In the genomic region with DNA sequence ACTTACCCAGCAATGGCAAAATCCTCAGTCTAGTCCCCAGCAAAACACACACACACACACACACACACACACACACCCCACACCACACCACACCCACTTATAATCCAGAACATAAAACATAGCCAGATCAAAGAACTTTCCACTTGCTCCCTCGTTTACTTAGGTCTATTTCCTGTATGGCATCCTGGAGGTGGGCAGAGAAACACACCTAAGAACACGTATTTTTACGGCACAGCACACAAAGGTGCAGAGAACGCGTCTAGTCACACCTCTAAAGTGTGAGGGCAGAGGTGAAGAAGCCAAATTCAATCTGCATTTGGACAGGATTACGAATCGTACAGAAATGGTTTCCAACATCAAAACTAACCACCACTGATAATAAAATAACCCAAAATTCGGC, we compare ENCODE assay signal across 8 mouse cellular contexts. TPM values are rescaled to one million over a fixed set of nuclear protein-coding genes. Genes with fewer than 3 reads are reported as not detected.
DNase-seq lines count a peak whose midpoint lies in the region; ATAC-seq and TF ChIP-seq lines count a peak whose summit lies in the region.

No protein-coding gene starts in this region.

- peak overlapping the region; percentile 70 for H3K4me2 ChIP-seq in kidney, embryonic 14.5 days (replicated peaks; ENCODE audit: low read depth, low read length)
- H3K4me2 ChIP-seq in midbrain, postnatal 0 days (ENCODE audit: low read depth, low read length, poor library complexity, severe bottlenecking), result peak overlapping the region; percentile 85

- TF ChIP-seq CTCF in bone marrow macrophage, adult 2 months (IDR thresholded peaks at IDR 0.05; ENCODE audit: low read depth, low read length), result no peak
- TF ChIP-seq CTCF in midbrain, postnatal 0 days (IDR thresholded peaks at IDR 0.05), result no peak

- WGBS in kidney, embryonic 14.5 days, result 34% methylated on average over 8 of the region's 8 CpGs
- 79% methylated on average over 8 of the region's 8 CpGs for WGBS in midbrain, postnatal 0 days

- H3K9me3 ChIP-seq in kidney, embryonic 14.5 days (ENCODE audit: control insufficient read depth, low read length), result no peaks in the 10 kb centered on the region
- H3K9me3 ChIP-seq in midbrain, postnatal 0 days (ENCODE audit: low read length), result no peaks in the 10 kb centered on the region

- no peaks in the 10 kb centered on the region for H3K27me3 ChIP-seq in kidney, embryonic 14.5 days (ENCODE audit: control insufficient read depth, insufficient read depth, low read length)
- H3K27me3 ChIP-seq in midbrain, postnatal 0 days (ENCODE audit: insufficient read depth, low read length), result no peaks in the 10 kb centered on the region

- H3K4me1 ChIP-seq in kidney, embryonic 14.5 days (ENCODE audit: control insufficient read depth, insufficient read depth, low read length), result peaks cover 14% of the 10 kb centered on the region
- peaks cover 18% of the 10 kb centered on the region for H3K4me1 ChIP-seq in bone marrow macrophage, adult 2 months (ENCODE audit: control insufficient read depth, insufficient read depth, low read length)
- peaks cover 21% of the 10 kb centered on the region for H3K4me1 ChIP-seq in midbrain, postnatal 0 days (ENCODE audit: insufficient read depth, low read length)

- H3K4me3 ChIP-seq in kidney, embryonic 14.5 days (ENCODE audit: low read length), result peak overlapping the region; percentile 98
- peak overlapping the region; percentile 69 for H3K4me3 ChIP-seq in bone marrow macrophage, adult 2 months (ENCODE audit: insufficient read depth, low read length)
- H3K4me3 ChIP-seq in midbrain, postnatal 0 days (ENCODE audit: low read depth, low read length), result peak overlapping the region; percentile 96

- no peak for TF ChIP-seq POLR2A in bone marrow macrophage, adult 2 months (IDR thresholded peaks at IDR 0.05; ENCODE audit: borderline replicate concordance, low read depth, low read length)

- peak overlapping the region; percentile 95; the same call in 1 of the 2 replicates for H3K9ac ChIP-seq in kidney, embryonic 14.5 days (ENCODE audit: low read depth, low read length)
- H3K9ac ChIP-seq in midbrain, postnatal 0 days (replicated peaks; ENCODE audit: low read length, poor library complexity, severe bottlenecking), result peak overlapping the region; percentile 91; the same call in 1 of the 2 replicates

- no peak for DNase-seq in kidney, adult 11 months
- DNase-seq in induced T-regulatory cell, adult 2 months (ENCODE audit: low read depth), result peak; percentile 59
- DNase-seq in midbrain, postnatal 0 days (ENCODE audit: low spot score), result no peak
- no peak for DNase-seq in left cerebral cortex, adult 11 months (ENCODE audit: low spot score)
- no peak for DNase-seq in embryo, embryonic 11 days
- DNase-seq in embryo, embryonic 9.5 days (ENCODE audit: extremely low spot score), result no peak

- H3K36me3 ChIP-seq in kidney, embryonic 14.5 days (ENCODE audit: control insufficient read depth, insufficient read depth, low read length), result no peaks in the 10 kb centered on the region
- no peaks in the 10 kb centered on the region for H3K36me3 ChIP-seq in midbrain, postnatal 0 days (ENCODE audit: insufficient read depth, low read length)

- no peak for ATAC-seq in kidney, embryonic 14.5 days (ENCODE audit: low FRiP score, low TSS enrichment)
- no peak for ATAC-seq in midbrain, postnatal 0 days (ENCODE audit: low FRiP score)

- H3K27ac ChIP-seq in kidney, embryonic 14.5 days (ENCODE audit: low read depth, low read length), result no peak overlapping the region
- no peak overlapping the region for H3K27ac ChIP-seq in bone marrow macrophage, adult 2 months (ENCODE audit: insufficient read depth, low read depth, low read length)
- H3K27ac ChIP-seq in midbrain, postnatal 0 days (ENCODE audit: low read depth, low read length), result no peak overlapping the region

RNA-seq across cellular contexts. Expression of gene Cog3, which starts 1.1 kb away (rescaled TPM):
- 12.0 and 24.9 TPM in 2 replicates for polyA plus RNA-seq in kidney, embryonic 14.5 days (2014; fragmentation: Nextera tagmentation; extraction: Ambion mirVana)
- 14.6 and 15.3 TPM in 2 replicates for polyA plus RNA-seq in bone marrow macrophage, adult 2 months (2012; ENCODE audit: insufficient read depth, insufficient read length, missing spikeins)
- 19.3 and 26.3 TPM in 2 replicates for total RNA-seq in midbrain, postnatal 0 days (2014; rRNA removed)
- 12.6 and 12.9 TPM in 2 replicates for polyA plus RNA-seq in midbrain, postnatal 0 days (2015; fragmentation: Nextera tagmentation; extraction: Ambion mirVana)

RNA-seq across cellular contexts. Expression of gene Slc25a30, which starts 33.6 kb away (rescaled TPM):
- 8.1 and 9.6 TPM in 2 replicates for polyA plus RNA-seq in kidney, embryonic 14.5 days (2014; fragmentation: Nextera tagmentation; extraction: Ambion mirVana)
- polyA plus RNA-seq in bone marrow macrophage, adult 2 months (2012; ENCODE audit: insufficient read depth, insufficient read length, missing spikeins), result 26.8 and 33.3 TPM in 2 replicates
- total RNA-seq in midbrain, postnatal 0 days (2014; rRNA removed), result 9.6 and 17.1 TPM in 2 replicates
- polyA plus RNA-seq in midbrain, postnatal 0 days (2015; fragmentation: Nextera tagmentation; extraction: Ambion mirVana), result 6.2 and 6.5 TPM in 2 replicates
